Mouse (Mus musculus): ENCODE data around the gene C9orf72. TPM values are rescaled to one million over a fixed set of nuclear protein-coding genes. Genes with fewer than 3 reads are reported as not detected.

C9orf72 gene
- polyA plus RNA-seq, 1 experiment from 2014 or later, result 11.1 TPM

DNA sequence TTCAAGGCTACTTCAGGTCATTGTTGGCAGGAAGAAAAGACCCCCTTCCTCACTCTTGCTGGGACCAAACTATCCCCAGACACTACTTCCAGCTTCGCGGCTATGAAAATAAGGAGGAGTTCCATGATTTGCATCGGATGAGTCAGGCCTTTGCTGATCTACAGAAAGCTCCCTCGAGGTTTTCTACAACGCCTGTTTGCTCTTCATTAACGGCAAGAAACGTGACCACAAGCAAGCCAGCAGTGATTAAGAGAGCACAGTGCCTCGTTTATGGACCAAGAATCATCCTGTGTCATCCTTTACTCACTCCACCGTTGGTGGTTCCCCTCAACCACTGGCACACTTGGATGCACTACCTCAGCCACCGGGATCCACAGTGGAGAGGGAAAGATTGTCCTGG, 80.2 kb downstream of the C9orf72 start:
- no peak for ATAC-seq (ENCODE audit: low FRiP score, low TSS enrichment)
- WGBS, result 85% methylated on average over 10 of the region's 10 CpGs
- Histone ChIP-seq H3K36me3 (ENCODE audit: insufficient read depth, low read length) (no peaks in the 10 kb centered on the region), H3K4me2 (replicated peaks; ENCODE audit: low read depth, low read length) (no peak overlapping the region), H3K9ac (replicated peaks; ENCODE audit: low read length) (no peak overlapping the region), H3K9me3 (ENCODE audit: low read length) (no peaks in the 10 kb centered on the region), H3K27me3 (ENCODE audit: insufficient read depth, low read length) (no peaks in the 10 kb centered on the region), H3K4me1 (ENCODE audit: insufficient read depth, low read length) (no peaks in the 10 kb centered on the region), H3K27ac (ENCODE audit: low read length) (no peak overlapping the region), H3K4me3 (ENCODE audit: low read length) (no peak overlapping the region)

DNA sequence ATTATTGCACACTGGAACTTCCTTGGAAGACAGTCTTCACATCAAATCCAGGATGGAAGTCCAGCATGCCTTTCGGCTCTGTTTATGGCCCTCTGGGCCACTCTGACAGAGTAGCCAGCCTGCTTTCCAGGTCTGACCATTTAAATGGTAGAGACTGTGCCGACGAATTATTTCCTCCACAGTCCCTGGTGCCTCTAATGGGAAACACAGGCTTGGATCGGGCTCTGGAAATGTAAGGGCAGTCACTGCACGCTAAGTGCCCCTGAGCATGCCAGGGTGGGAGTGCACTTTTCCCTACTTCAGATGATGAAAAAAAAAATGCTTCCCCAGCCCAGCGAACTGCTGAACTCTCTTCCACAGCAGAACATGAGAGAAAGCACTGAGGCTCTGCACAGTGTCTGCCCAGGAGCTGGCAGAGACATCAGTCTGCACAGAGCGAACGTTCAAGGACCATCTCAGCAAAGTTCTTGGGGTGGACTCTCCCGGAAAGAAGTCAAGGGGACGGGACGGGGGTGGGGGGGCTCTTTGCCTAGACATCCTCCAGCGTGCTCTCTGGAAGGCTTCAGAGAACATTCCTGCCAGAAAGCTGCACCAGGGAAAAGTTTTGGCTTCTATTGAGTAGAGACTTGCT, 82.4 kb downstream of the C9orf72 start:
- no peak overlapping the region for H3K4me2 ChIP-seq (replicated peaks; ENCODE audit: low read depth, low read length)
- no peak for ATAC-seq (ENCODE audit: low FRiP score, low TSS enrichment)
- no peak overlapping the region for H3K9ac ChIP-seq (replicated peaks; ENCODE audit: low read length)
- no peak overlapping the region for H3K4me3 ChIP-seq (ENCODE audit: low read length)
- no peaks in the 10 kb centered on the region for H3K9me3 ChIP-seq (ENCODE audit: low read length)
- WGBS, result 66% methylated on average over 12 of the region's 12 CpGs
- H3K4me1 ChIP-seq (ENCODE audit: insufficient read depth, low read length), result no peaks in the 10 kb centered on the region
- H3K27ac ChIP-seq (ENCODE audit: low read length), result no peak overlapping the region
- H3K27me3 ChIP-seq (ENCODE audit: insufficient read depth, low read length), result no peaks in the 10 kb centered on the region
- no peaks in the 10 kb centered on the region for H3K36me3 ChIP-seq (ENCODE audit: insufficient read depth, low read length)

Other genes starting within 250 kb of the C9orf72 start
- gene Ifnk, start 74.1 kb downstream of the C9orf72 start, polyA plus RNA-seq (2015; fragmentation: Nextera tagmentation; extraction: Ambion mirVana), result 0.27 and 0.30 TPM in 2 replicates
- 14.7 and 17.2 TPM in 2 replicates for gene Mob3b, start 68.7 kb downstream of the C9orf72 start, polyA plus RNA-seq (2015; fragmentation: Nextera tagmentation; extraction: Ambion mirVana)